Mouse (Mus musculus) cerebellum, postnatal 10 days (tissue): ENCODE results near the gene Gm35549.
A peak's percentile ranks its signal among the peaks of the same experiment; 100 is the strongest.
"Not testable (repeated sequence)": the region's sequence is repeated elsewhere in the genome, so short reads cannot be mapped to it uniquely, and the experiment has no call there.

Source experiments
- DNase-seq, 2 experiments: peaks; one replicate each; pipeline ENCODE4 v3.0.0; 2021; ENCODE audit warnings: mixed read lengths in 2 of 2

Gm35549 gene

GRCm38 (mm10) chr9:122843760-122844159 is at the start of gene Gm35549:
Gm35549 (minus strand) TSS chr9:122844035.
- DNase-seq, result no peak

- DNase-seq, result peak; percentile 81 to 83
These were observed 42.7 kb upstream of the Gm35549 start for GRCm38 (mm10) chr9:122886372-122887179.

GRCm38 (mm10) chr9:122885385-122885784 is 41.5 kb upstream of the Gm35549 start, which contains the start of gene Zkscan7:
Zkscan7 (plus strand) TSS chr9:122885685.
- no peak for DNase-seq

- DNase-seq, result no peak
These were observed 31.3 kb upstream of the Gm35549 start for GRCm38 (mm10) chr9:122875145-122875544.

GRCm38 (mm10) chr9:122874653-122875052 is 30.8 kb upstream of the Gm35549 start:
- DNase-seq, result no peak

- no peak for DNase-seq
These were observed 28.8 kb upstream of the Gm35549 start for GRCm38 (mm10) chr9:122872595-122872994.

GRCm38 (mm10) chr9:122866192-122866591 is 22.4 kb upstream of the Gm35549 start:
- DNase-seq, result no peak

- peak; percentile 86 to 87 for DNase-seq
These were observed 21.9 kb upstream of the Gm35549 start, which contains the start of gene Zfp445 for GRCm38 (mm10) chr9:122865697-122866166. Zfp445 (minus strand) TSS chr9:122866006.

GRCm38 (mm10) chr9:122864848-122865247 is 21.0 kb upstream of the Gm35549 start:
- DNase-seq, result no peak

- DNase-seq, result no peak
These were observed 19.9 kb upstream of the Gm35549 start for GRCm38 (mm10) chr9:122863731-122864130.

GRCm38 (mm10) chr9:122860752-122861151 is 16.9 kb upstream of the Gm35549 start:
- DNase-seq, result no peak

GRCm38 (mm10) chr9:122856716-122857115 is 12.9 kb upstream of the Gm35549 start:
- no peak for DNase-seq

- DNase-seq, result no peak
These were observed 11.8 kb upstream of the Gm35549 start for GRCm38 (mm10) chr9:122855617-122856016.

- not testable (repeated sequence) for DNase-seq
These were observed 11.3 kb upstream of the Gm35549 start for GRCm38 (mm10) chr9:122855141-122855540.

GRCm38 (mm10) chr9:122854526-122854925 is 10.7 kb upstream of the Gm35549 start:
- DNase-seq, result peak in 1 of 2 experiments; percentile 16

- not testable (repeated sequence) for DNase-seq
These were observed 4.0 kb upstream of the Gm35549 start for GRCm38 (mm10) chr9:122847811-122848311.

- peak; percentile 70 to 75 for DNase-seq
These were observed 2.3 kb upstream of the Gm35549 start for GRCm38 (mm10) chr9:122846156-122846555.

- no peak for DNase-seq
These were observed 1.8 kb upstream of the Gm35549 start for GRCm38 (mm10) chr9:122845621-122846020.

GRCm38 (mm10) chr9:122837680-122838079 is 6.2 kb downstream of the Gm35549 start:
- peak; percentile 38 to 45 for DNase-seq

GRCm38 (mm10) chr9:122837216-122837615 is 6.6 kb downstream of the Gm35549 start:
- DNase-seq, result no peak

- peak; percentile 90 to 93 for DNase-seq
These were observed 7.0 kb downstream of the Gm35549 start for GRCm38 (mm10) chr9:122836790-122837189.

- no peak for DNase-seq
These were observed 7.7 kb downstream of the Gm35549 start for GRCm38 (mm10) chr9:122836126-122836525.

GRCm38 (mm10) chr9:122829826-122830380 is 13.9 kb downstream of the Gm35549 start:
- no peak for DNase-seq

- no peak for DNase-seq
These were observed 17.1 kb downstream of the Gm35549 start for GRCm38 (mm10) chr9:122826743-122827142.
